17 mouse cellular contexts compared by ENCODE assay signal in the genomic region with DNA sequence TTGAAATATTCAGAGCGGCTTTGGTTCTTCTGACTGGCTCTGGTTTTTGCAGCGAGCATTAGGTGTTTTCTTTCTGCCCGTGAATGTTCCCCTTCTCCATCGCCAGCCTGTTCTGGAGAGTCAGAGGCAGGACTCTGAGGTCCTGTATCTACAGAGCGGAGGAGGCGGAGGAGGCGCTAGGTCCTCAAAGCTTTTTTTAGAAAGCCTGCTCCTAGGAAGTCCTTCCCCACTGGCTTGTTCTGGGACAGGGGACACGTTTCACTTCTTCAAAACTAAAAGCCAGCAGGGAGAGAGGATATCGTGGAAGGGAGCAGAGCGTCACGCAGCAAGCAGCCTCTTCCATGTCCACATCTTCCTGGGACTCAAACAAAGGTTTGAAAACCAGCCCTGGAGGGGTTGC. TPM values are rescaled to one million over a fixed set of nuclear protein-coding genes. Genes with fewer than 3 reads are reported as not detected.
DNase-seq lines count a peak whose midpoint lies in the region; ATAC-seq and TF ChIP-seq lines count a peak whose summit lies in the region.
"Had no signal": no experiment of that assay in that cellular context is flagged by ENCODE, and none has a peak within 500 bp of the region (broad histone marks: within the 10 kb centered on the region; RNA-seq: fewer than 3 reads in every experiment).

No protein-coding gene starts in this region.

- peak; percentile 53 for ATAC-seq in frontal cortex, adult (ENCODE audit: low TSS enrichment)
- no peak for ATAC-seq in liver, embryonic 11.5 days (replicated peaks; ENCODE audit: low FRiP score)
- no peak for ATAC-seq in megakaryocyte, adult 5-6 weeks (ENCODE audit: poor library complexity, severe bottlenecking)
- ATAC-seq: forebrain, embryonic 13.5 days; hindbrain, postnatal 0 days had no signal

- H3K4me2 ChIP-seq in liver, embryonic 11.5 days = no peak overlapping the region
- H3K4me2 ChIP-seq: embryonic facial prominence, embryonic 12.5 days; forebrain, embryonic 13.5 days; neural tube, embryonic 15.5 days had no signal

- no peak for DNase-seq in frontal cortex, postnatal 36 days (ENCODE audit: low spot score in 2 of 2)
- DNase-seq in lung, postnatal 25 days (ENCODE audit: low spot score) = peak; percentile 15
- DNase-seq in lung, adult 2 months = no peak
- DNase-seq in liver, embryonic 11.5 days (ENCODE audit: low spot score) = no peak
- DNase-seq in kidney, adult 2 months = no peak
- DNase-seq in embryo, embryonic 10.5 days (ENCODE audit: low spot score) = no peak
- DNase-seq: adrenal gland, postnatal 14 days; cerebellum, adult 9-10 months; gastrocnemius, postnatal 36 days; kidney, postnatal 14 days had no signal

- no peaks in the 10 kb centered on the region for H3K27me3 ChIP-seq in liver, embryonic 11.5 days (replicated peaks; ENCODE audit: control insufficient read depth, insufficient read depth, low read length)
- H3K27me3 ChIP-seq in kidney, adult 2 months (replicated peaks; ENCODE audit: control insufficient read depth, insufficient read depth, low read length) = no peaks in the 10 kb centered on the region
- H3K27me3 ChIP-seq: embryonic facial prominence, embryonic 12.5 days; forebrain, embryonic 13.5 days; neural tube, embryonic 15.5 days had no signal

- H3K9me3 ChIP-seq in liver, embryonic 11.5 days (ENCODE audit: control insufficient read depth, low read length) = no peaks in the 10 kb centered on the region
- H3K9me3 ChIP-seq: forebrain, embryonic 13.5 days; neural tube, embryonic 15.5 days had no signal

- no peaks in the 10 kb centered on the region for H3K36me3 ChIP-seq in liver, embryonic 11.5 days (ENCODE audit: control insufficient read depth, insufficient read depth, low read length)
- no peaks in the 10 kb centered on the region for H3K36me3 ChIP-seq in kidney, adult 2 months (ENCODE audit: control insufficient read depth, insufficient read depth, low read length)
- H3K36me3 ChIP-seq: embryonic facial prominence, embryonic 12.5 days; neural tube, embryonic 15.5 days had no signal

- 68% methylated on average over 11 of the region's 11 CpGs for WGBS in lung, adult 2 months
- 69% methylated on average over 11 of the region's 11 CpGs for WGBS in liver, embryonic 11.5 days
- WGBS in kidney, adult 2 months = 85% methylated on average over 11 of the region's 11 CpGs

- TF ChIP-seq POLR2A in lung, adult 2 months (IDR thresholded peaks at IDR 0.05; ENCODE audit: borderline replicate concordance, extremely low read depth, low read depth, low read length) = no peak
- no peak for TF ChIP-seq POLR2A in kidney, adult 2 months (IDR thresholded peaks at IDR 0.05; ENCODE audit: low read depth, low read length)

- H3K27ac ChIP-seq in liver, embryonic 11.5 days (ENCODE audit: low read depth, low read length) = peak overlapping the region; percentile 51
- no peak overlapping the region for H3K27ac ChIP-seq in kidney, adult 2 months (ENCODE audit: insufficient read depth, low read depth, low read length)
- H3K27ac ChIP-seq: embryonic facial prominence, embryonic 12.5 days; forebrain, embryonic 13.5 days; hindbrain, postnatal 0 days; liver, embryonic 14.5 days; neural tube, embryonic 15.5 days had no signal

- no peak overlapping the region for H3K9ac ChIP-seq in liver, embryonic 11.5 days (ENCODE audit: low read depth, low read length)
- H3K9ac ChIP-seq: embryonic facial prominence, embryonic 12.5 days; forebrain, embryonic 13.5 days; liver, embryonic 14.5 days; neural tube, embryonic 15.5 days had no signal

- H3K4me1 ChIP-seq in lung, adult 2 months (ENCODE audit: control insufficient read depth, insufficient read depth, low read length) = peaks cover 10% of the 10 kb centered on the region
- H3K4me1 ChIP-seq in liver, embryonic 11.5 days (replicated peaks; ENCODE audit: control insufficient read depth, insufficient read depth, low read length) = no peaks in the 10 kb centered on the region
- peaks cover 7% of the 10 kb centered on the region for H3K4me1 ChIP-seq in kidney, adult 2 months (ENCODE audit: control insufficient read depth, insufficient read depth, low read length)
- H3K4me1 ChIP-seq: embryonic facial prominence, embryonic 12.5 days; neural tube, embryonic 15.5 days had no signal

- H3K4me3 ChIP-seq in lung, adult 2 months (replicated peaks; ENCODE audit: extremely low read depth, low read depth, low read length) = no peak overlapping the region
- no peak overlapping the region for H3K4me3 ChIP-seq in liver, embryonic 11.5 days (ENCODE audit: low read depth, low read length)
- no peak overlapping the region for H3K4me3 ChIP-seq in kidney, adult 2 months (ENCODE audit: insufficient read depth, low read depth, low read length)
- H3K4me3 ChIP-seq: embryonic facial prominence, embryonic 12.5 days; forebrain, embryonic 13.5 days; neural tube, embryonic 15.5 days had no signal

- TF ChIP-seq CTCF in lung, adult 2 months (IDR thresholded peaks at IDR 0.05; ENCODE audit: insufficient read depth, low read length) = no peak
- TF ChIP-seq CTCF in kidney, adult 2 months (conservative IDR thresholded peaks at IDR 0.05; ENCODE audit: insufficient read depth, insufficient read length, low read depth, low read length) = no peak

RNA-seq across cellular contexts. Expression of gene Nek6, which starts 26.9 kb away (rescaled TPM):
- 25.8 and 27.6 TPM in 2 replicates for polyA plus RNA-seq in lung, adult 2 months (2012; rRNA removed)
- 64.9 and 66.2 TPM in 2 replicates for polyA plus RNA-seq in liver, embryonic 11.5 days (2014; fragmentation: Nextera tagmentation; extraction: Ambion mirVana)
- 15.0 and 18.6 TPM in 2 replicates for polyA plus RNA-seq in kidney, adult 2 months (2012; rRNA removed)
- total RNA-seq in megakaryocyte, adult 5-6 weeks (2015) = 4.1 and 6.9 TPM in 2 replicates
- total RNA-seq in megakaryocyte, adult 5-6 weeks (2017) = 1.9 and 3.4 TPM in 2 replicates
